Mouse (Mus musculus): ENCODE data around the gene Retreg3. TPM values are rescaled to one million over a fixed set of nuclear protein-coding genes. Genes with fewer than 3 reads are reported as not detected.
A peak's percentile ranks its signal among the peaks of the same experiment; 100 is the strongest.

Retreg3 gene
- total and polyA plus RNA-seq, 2 experiments, result 46.3 to 61.2 TPM

DNA sequence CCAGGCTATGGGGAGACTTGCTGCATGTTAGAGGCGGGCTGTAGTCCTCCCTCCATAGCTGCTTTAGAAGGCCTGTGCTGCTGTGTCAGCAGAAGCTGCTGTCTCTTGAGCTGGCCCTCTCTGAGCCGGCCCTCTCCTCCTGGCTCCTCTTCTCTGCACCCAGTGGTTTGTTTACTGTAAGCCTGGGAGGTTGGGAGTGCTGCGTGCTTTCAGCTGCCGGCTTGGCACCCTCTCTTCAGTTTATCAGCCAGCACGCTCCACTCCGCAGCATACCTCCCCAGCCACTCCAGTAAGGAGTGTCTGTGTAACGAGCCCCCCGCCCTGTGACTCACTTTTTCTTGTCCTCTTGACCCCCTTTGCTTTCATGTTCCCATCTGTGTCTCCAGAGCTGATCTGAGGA, 62.8 kb downstream of the Retreg3 start:
- TF ChIP-seq POLR2A (IDR thresholded peaks at IDR 0.05; ENCODE audit: extremely low read depth, insufficient read depth, low read length), result no peak
- no peak for TF ChIP-seq CTCF (IDR thresholded peaks at IDR 0.05; ENCODE audit: low read depth, low read length)
- Histone ChIP-seq H3K4me3 (ENCODE audit: insufficient read depth, low read depth, low read length) (no peak overlapping the region), H3K27ac (replicated peaks; ENCODE audit: insufficient read depth, low read depth, low read length) (peak overlapping the region; percentile 8), H3K36me3 (ENCODE audit: control insufficient read depth, insufficient read depth, low read length) (0 out of 2 replicates have a peak, but pooled peaks cover 2% of the 10 kb centered on the region), H3K9ac (ENCODE audit: low read depth, low read length) (peak overlapping the region; percentile 32), H3K4me1 (ENCODE audit: control insufficient read depth, insufficient read depth, low read length) (peaks cover 8% of the 10 kb centered on the region), H3K79me2 (ENCODE audit: control insufficient read depth, insufficient read depth, low read length) (no peaks in the 10 kb centered on the region), H3K27me3 (ENCODE audit: control insufficient read depth, insufficient read depth, low read length) (no peaks in the 10 kb centered on the region)
- DNase-seq (ENCODE audit: extremely low read depth, low read depth, low spot score), result peak; percentile 77
- WGBS, result 21% methylated on average over 8 of the region's 8 CpGs

DNA sequence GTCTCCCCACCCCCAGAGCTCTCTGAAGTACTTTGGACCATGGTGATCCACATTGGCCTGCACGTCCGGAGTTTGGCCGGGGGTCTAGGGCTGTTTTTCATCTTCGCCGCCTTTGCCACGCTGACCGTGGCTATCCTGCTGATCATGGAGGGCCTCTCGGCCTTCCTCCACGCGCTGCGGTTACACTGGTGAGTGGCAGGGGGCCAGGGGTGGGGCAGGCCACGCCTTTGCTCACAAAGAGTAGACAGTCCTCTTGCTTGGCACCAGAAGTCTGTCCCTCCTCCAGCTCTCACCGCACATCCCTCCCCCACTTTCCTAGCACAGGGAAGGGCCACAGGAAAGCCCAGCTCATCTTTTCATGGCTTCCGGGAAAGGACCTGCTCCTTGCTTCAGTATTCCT, 64.3 kb downstream of the Retreg3 start:
- TF ChIP-seq CTCF (IDR thresholded peaks at IDR 0.05; ENCODE audit: low read depth, low read length) (no peak), POLR2A (IDR thresholded peaks at IDR 0.05; ENCODE audit: extremely low read depth, insufficient read depth, low read length) (no peak)
- Histone ChIP-seq H3K4me3 (ENCODE audit: insufficient read depth, low read depth, low read length) (no peak overlapping the region), H3K36me3 (ENCODE audit: control insufficient read depth, insufficient read depth, low read length) (0 out of 2 replicates have a peak, but pooled peaks cover 2% of the 10 kb centered on the region), H3K27ac (replicated peaks; ENCODE audit: insufficient read depth, low read depth, low read length) (no peak overlapping the region), H3K79me2 (ENCODE audit: control insufficient read depth, insufficient read depth, low read length) (no peaks in the 10 kb centered on the region), H3K27me3 (ENCODE audit: control insufficient read depth, insufficient read depth, low read length) (no peaks in the 10 kb centered on the region), H3K4me1 (ENCODE audit: control insufficient read depth, insufficient read depth, low read length) (peaks cover 12% of the 10 kb centered on the region), H3K9ac (ENCODE audit: low read depth, low read length) (no peak overlapping the region)
- 81% methylated on average over 14 of the region's 14 CpGs for WGBS
- no peak for DNase-seq (ENCODE audit: extremely low read depth, low read depth, low spot score)

GRCm38 (mm10) chr11:101053974-101054373, 65.7 kb downstream of the Retreg3 start:
- Histone ChIP-seq H3K4me3 (ENCODE audit: insufficient read depth, low read depth, low read length) (no peak overlapping the region), H3K79me2 (ENCODE audit: control insufficient read depth, insufficient read depth, low read length) (no peaks in the 10 kb centered on the region), H3K27ac (replicated peaks; ENCODE audit: insufficient read depth, low read depth, low read length) (no peak overlapping the region), H3K36me3 (ENCODE audit: control insufficient read depth, insufficient read depth, low read length) (0 out of 2 replicates have a peak, but pooled peaks cover 2% of the 10 kb centered on the region), H3K4me1 (ENCODE audit: control insufficient read depth, insufficient read depth, low read length) (peaks cover 12% of the 10 kb centered on the region), H3K27me3 (ENCODE audit: control insufficient read depth, insufficient read depth, low read length) (no peaks in the 10 kb centered on the region), H3K9ac (ENCODE audit: low read depth, low read length) (no peak overlapping the region)
- peak; percentile 46; the same call in 1 of the 2 replicates for TF ChIP-seq CTCF (IDR thresholded peaks at IDR 0.05; ENCODE audit: low read depth, low read length)
- no peak for TF ChIP-seq POLR2A (IDR thresholded peaks at IDR 0.05; ENCODE audit: extremely low read depth, insufficient read depth, low read length)
- WGBS, result 100% methylated on average over 1 of the region's 1 CpGs
- DNase-seq (ENCODE audit: extremely low read depth, low read depth, low spot score), result no peak

GRCm38 (mm10) chr11:101052751-101053473, 66.8 kb downstream of the Retreg3 start:
- peaks cover 2% of the 10 kb centered on the region; the same call in 1 of the 2 replicates for H3K36me3 ChIP-seq (ENCODE audit: control insufficient read depth, insufficient read depth, low read length)
- no peak for DNase-seq (ENCODE audit: extremely low read depth, low read depth, low spot score)
- 80% methylated on average over 10 of the region's 10 CpGs for WGBS

DNA sequence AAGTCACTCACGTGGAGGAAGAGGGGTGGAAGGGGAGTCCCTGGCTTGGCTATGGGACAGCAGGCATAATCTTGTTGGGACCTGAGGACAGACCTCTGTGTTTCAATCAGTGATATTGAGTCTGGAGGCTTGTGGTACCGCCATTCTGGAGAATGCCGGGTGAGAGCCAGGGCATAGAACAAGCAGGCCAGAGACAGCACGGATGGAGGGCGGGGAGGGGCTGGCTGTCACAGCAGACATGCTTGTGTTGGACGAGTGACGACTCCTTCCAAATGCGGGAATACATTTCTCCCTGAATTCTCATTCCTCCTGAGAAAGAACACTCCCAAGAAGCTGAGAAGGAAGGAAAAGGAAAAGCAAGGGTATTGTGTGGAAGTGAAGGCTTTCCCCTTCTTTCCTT, 68.1 kb downstream of the Retreg3 start:
- 91% methylated on average over 8 of the region's 8 CpGs for WGBS
- Histone ChIP-seq H3K4me3 (ENCODE audit: insufficient read depth, low read depth, low read length) (no peak overlapping the region), H3K27ac (replicated peaks; ENCODE audit: insufficient read depth, low read depth, low read length) (no peak overlapping the region), H3K9ac (ENCODE audit: low read depth, low read length) (no peak overlapping the region), H3K79me2 (ENCODE audit: control insufficient read depth, insufficient read depth, low read length) (no peaks in the 10 kb centered on the region), H3K27me3 (ENCODE audit: control insufficient read depth, insufficient read depth, low read length) (no peaks in the 10 kb centered on the region), H3K4me1 (ENCODE audit: control insufficient read depth, insufficient read depth, low read length) (peaks cover 6% of the 10 kb centered on the region), H3K36me3 (ENCODE audit: control insufficient read depth, insufficient read depth, low read length) (peaks cover 2% of the 10 kb centered on the region; the same call in 1 of the 2 replicates)
- no peak for DNase-seq (ENCODE audit: extremely low read depth, low read depth, low spot score)
- no peak for TF ChIP-seq POLR2A (IDR thresholded peaks at IDR 0.05; ENCODE audit: extremely low read depth, insufficient read depth, low read length)
- TF ChIP-seq CTCF (IDR thresholded peaks at IDR 0.05; ENCODE audit: low read depth, low read length), result no peak

More at GRCm38 (mm10) chr11:101052751-101053473, 66.8 kb downstream of the Retreg3 start:
- no peak for TF ChIP-seq POLR2A (IDR thresholded peaks at IDR 0.05; ENCODE audit: extremely low read depth, insufficient read depth, low read length)
- no peak for TF ChIP-seq CTCF (IDR thresholded peaks at IDR 0.05; ENCODE audit: low read depth, low read length)
- no peak overlapping the region for H3K27ac ChIP-seq (replicated peaks; ENCODE audit: insufficient read depth, low read depth, low read length)
- no peak overlapping the region for H3K4me3 ChIP-seq (ENCODE audit: insufficient read depth, low read depth, low read length)
- H3K4me1 ChIP-seq (ENCODE audit: control insufficient read depth, insufficient read depth, low read length), result peaks cover 12% of the 10 kb centered on the region
- H3K27me3 ChIP-seq (ENCODE audit: control insufficient read depth, insufficient read depth, low read length), result no peaks in the 10 kb centered on the region
- H3K9ac ChIP-seq (ENCODE audit: low read depth, low read length), result no peak overlapping the region
- H3K79me2 ChIP-seq (ENCODE audit: control insufficient read depth, insufficient read depth, low read length), result no peaks in the 10 kb centered on the region

DNA sequence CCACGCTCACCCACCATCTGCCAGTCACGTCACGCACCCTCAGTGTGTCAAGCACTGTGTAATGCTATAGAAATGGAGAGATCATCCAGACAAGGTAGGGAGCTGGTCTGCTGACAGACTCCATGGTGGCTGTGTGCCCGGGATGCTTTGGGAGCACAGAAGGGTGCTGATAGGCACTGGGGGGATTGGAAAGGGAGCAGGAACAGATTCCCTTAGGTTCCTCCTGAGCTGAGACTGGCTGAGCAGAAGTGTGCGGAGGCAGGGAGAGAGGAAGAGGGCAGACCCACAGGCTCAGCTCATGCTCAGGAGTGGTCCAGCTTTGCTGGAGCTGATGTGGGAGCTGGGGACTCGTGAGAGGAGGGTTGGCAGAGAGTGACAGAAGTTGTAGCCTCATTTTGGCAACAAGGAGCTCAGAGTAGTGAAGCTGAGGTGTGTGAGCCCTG, 68.6 kb downstream of the Retreg3 start:
- Histone ChIP-seq H3K36me3 (ENCODE audit: control insufficient read depth, insufficient read depth, low read length) (peaks cover 3% of the 10 kb centered on the region; the same call in 1 of the 2 replicates), H3K4me3 (ENCODE audit: insufficient read depth, low read depth, low read length) (no peak overlapping the region), H3K27me3 (ENCODE audit: control insufficient read depth, insufficient read depth, low read length) (no peaks in the 10 kb centered on the region), H3K27ac (replicated peaks; ENCODE audit: insufficient read depth, low read depth, low read length) (peak overlapping the region; percentile 7; the same call in 1 of the 2 replicates), H3K4me1 (ENCODE audit: control insufficient read depth, insufficient read depth, low read length) (peaks cover 4% of the 10 kb centered on the region; the same call in 1 of the 2 replicates), H3K79me2 (ENCODE audit: control insufficient read depth, insufficient read depth, low read length) (no peaks in the 10 kb centered on the region), H3K9ac (ENCODE audit: low read depth, low read length) (no peak overlapping the region)
- 91% methylated on average over 6 of the region's 6 CpGs for WGBS
- TF ChIP-seq POLR2A (IDR thresholded peaks at IDR 0.05; ENCODE audit: extremely low read depth, insufficient read depth, low read length), result no peak
- no peak for DNase-seq (ENCODE audit: extremely low read depth, low read depth, low spot score)
